Mouse (Mus musculus): Measurements from ENCODE around the gene Ralgps1. TPM values are rescaled to one million over a fixed set of nuclear protein-coding genes. Genes with fewer than 3 reads are reported as not detected.
A peak's percentile ranks its signal among the peaks of the same experiment; 100 is the strongest.

Gene Ralgps1
- total and polyA plus RNA-seq, 2 experiments from 2014 or later: 20.7 to 69.9 TPM

DNA sequence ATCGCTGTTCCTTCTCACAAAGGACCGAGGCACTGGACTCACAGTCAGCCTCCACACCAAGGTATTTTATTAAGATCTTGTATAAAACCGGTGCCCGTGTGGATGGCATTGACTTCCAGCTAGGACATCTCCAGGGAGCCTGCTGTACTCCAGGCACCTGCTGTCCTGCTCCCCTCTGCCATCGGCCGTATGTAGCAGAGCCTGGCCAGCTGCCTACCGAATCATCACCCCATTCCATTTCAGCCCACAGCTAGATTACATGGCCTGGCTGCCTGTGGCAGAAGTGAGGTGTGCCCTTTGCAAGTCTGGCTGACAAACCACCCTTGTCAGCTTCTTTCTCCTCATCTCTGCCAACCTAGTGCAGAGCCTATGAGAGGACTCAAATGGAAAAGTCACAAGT, 197.6 kb downstream of the Ralgps1 start:
- no peak overlapping the region for H3K9ac ChIP-seq (replicated peaks; ENCODE audit: low read length)
- ATAC-seq (no peak), DNase-seq (ENCODE audit: low spot score) (no peak)
- no peak overlapping the region for H3K27ac ChIP-seq
- H3K4me1 ChIP-seq (ENCODE audit: insufficient read depth, low read length): peaks cover 13% of the 10 kb centered on the region
- H3K27me3 ChIP-seq (ENCODE audit: insufficient read depth, low read length): no peaks in the 10 kb centered on the region
- no peaks in the 10 kb centered on the region for H3K9me3 ChIP-seq (ENCODE audit: low read length)
- H3K36me3 ChIP-seq (ENCODE audit: insufficient read depth, low read length): peaks cover 12% of the 10 kb centered on the region; the same call in 1 of the 2 replicates
- no peak overlapping the region for H3K4me2 ChIP-seq (ENCODE audit: low read depth, low read length)
- WGBS: 72% methylated on average over 7 of the region's 7 CpGs
- TF ChIP-seq CTCF (IDR thresholded peaks at IDR 0.05; ENCODE audit: low read depth): no peak
- no peak overlapping the region for H3K4me3 ChIP-seq (ENCODE audit: low read length)

DNA sequence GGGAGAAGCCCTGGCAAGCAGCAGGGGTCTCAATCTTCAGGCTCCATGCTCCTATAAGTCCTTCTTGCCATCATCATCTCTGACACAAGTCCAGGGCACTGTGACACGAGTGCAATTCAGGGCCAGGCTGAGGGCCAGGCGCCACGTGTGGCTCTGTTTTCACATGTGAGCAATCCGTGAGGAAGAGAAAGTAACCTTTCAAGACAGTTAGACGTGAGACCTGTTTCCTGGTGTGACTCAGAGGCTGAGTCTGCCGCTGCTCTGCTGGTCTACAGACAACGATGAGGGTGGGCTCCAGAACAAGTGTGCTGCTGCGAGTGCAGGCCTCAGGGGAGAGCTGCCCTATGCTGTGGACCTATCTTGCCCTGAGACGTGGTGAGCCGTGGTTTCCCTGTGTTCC, 198.2 kb downstream of the Ralgps1 start:
- H3K9me3 ChIP-seq (ENCODE audit: low read length): no peaks in the 10 kb centered on the region
- no peak overlapping the region for H3K4me3 ChIP-seq (ENCODE audit: low read length)
- H3K36me3 ChIP-seq (ENCODE audit: insufficient read depth, low read length): peaks cover 16% of the 10 kb centered on the region; the same call in 1 of the 2 replicates
- H3K4me2 ChIP-seq (ENCODE audit: low read depth, low read length): no peak overlapping the region
- peaks cover 8% of the 10 kb centered on the region for H3K4me1 ChIP-seq (ENCODE audit: insufficient read depth, low read length)
- TF ChIP-seq CTCF (IDR thresholded peaks at IDR 0.05; ENCODE audit: low read depth): no peak
- no peak overlapping the region for H3K9ac ChIP-seq (replicated peaks; ENCODE audit: low read length)
- no peak for ATAC-seq
- 77% methylated on average over 10 of the region's 10 CpGs for WGBS
- DNase-seq (ENCODE audit: low spot score): no peak
- no peak overlapping the region for H3K27ac ChIP-seq
- H3K27me3 ChIP-seq (ENCODE audit: insufficient read depth, low read length): no peaks in the 10 kb centered on the region

DNA sequence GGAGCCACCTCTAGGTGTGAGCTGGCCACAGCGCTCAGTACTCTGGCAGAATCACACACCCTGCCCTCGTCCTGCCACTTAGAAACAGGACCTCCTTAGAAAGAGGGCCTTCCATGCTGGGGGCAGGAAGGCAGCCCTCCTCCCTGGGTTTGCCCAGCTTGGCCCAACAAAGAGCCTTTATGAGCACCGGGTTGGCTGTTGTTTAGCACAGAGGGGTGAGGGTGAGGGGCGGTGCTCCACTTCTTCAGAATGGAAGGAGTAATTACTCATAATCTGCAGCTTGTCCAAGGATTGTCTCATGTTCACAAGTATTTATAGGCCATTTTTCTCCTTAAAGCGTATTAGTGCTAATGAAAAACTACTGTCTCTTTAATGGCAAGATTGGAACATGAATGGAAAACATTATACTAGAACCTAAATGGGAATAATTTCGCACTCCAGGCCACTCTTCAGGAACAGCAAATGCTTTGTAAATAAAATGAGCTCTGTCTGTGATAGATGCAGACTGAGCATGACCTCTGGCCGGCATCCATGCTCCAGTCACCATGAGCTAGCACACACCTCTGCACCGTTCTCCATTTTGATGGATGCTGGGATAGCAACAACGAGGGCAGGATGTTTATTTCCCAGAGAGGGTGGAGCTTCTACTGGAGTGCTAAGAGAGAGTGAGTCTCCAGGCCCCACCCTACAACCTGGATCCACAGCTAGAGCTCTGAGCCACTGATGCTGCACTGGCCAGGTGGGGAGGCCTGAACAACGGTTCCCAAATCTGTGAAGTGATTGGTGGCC, 200.3 kb downstream of the Ralgps1 start:
- TF ChIP-seq CTCF (IDR thresholded peaks at IDR 0.05; ENCODE audit: low read depth): no peak
- 46% methylated on average over 10 of the region's 10 CpGs for WGBS
- no peak overlapping the region for H3K4me3 ChIP-seq (ENCODE audit: low read length)
- no peaks in the 10 kb centered on the region for H3K9me3 ChIP-seq (ENCODE audit: low read length)
- H3K27ac ChIP-seq: no peak overlapping the region
- 0 out of 2 replicates have a peak, but pooled peaks have one; percentile 24 for ATAC-seq
- peaks cover 27% of the 10 kb centered on the region; the same call in 1 of the 2 replicates for H3K36me3 ChIP-seq (ENCODE audit: insufficient read depth, low read length)
- H3K4me2 ChIP-seq (ENCODE audit: low read depth, low read length): no peak overlapping the region
- no peaks in the 10 kb centered on the region for H3K27me3 ChIP-seq (ENCODE audit: insufficient read depth, low read length)
- no peak for DNase-seq (ENCODE audit: low spot score)
- H3K4me1 ChIP-seq (ENCODE audit: insufficient read depth, low read length): no peaks in the 10 kb centered on the region
- no peak overlapping the region for H3K9ac ChIP-seq (replicated peaks; ENCODE audit: low read length)

DNA sequence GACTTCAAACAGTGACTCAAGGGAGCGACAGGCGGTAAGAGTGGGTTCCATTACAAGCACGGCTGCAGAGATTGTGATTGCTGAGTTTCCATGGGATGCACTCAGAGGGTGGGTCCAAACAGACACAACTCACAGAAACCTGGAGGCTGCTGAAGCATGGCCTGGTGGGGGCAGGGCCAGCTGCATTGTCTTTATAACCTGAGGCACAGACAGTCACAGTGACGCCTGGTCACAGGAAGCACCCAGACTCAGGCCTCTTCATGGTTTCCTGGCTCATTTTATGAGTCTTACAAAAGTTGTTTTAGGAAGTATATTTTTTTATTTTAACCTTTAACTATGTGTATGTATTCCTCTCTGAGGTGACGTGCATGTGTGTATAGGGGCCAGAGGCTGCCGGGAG, 201.8 kb downstream of the Ralgps1 start:
- Histone ChIP-seq H3K9me3 (ENCODE audit: low read length) (no peaks in the 10 kb centered on the region), H3K4me1 (ENCODE audit: insufficient read depth, low read length) (peaks cover 8% of the 10 kb centered on the region), H3K4me2 (ENCODE audit: low read depth, low read length) (no peak overlapping the region), H3K9ac (replicated peaks; ENCODE audit: low read length) (no peak overlapping the region), H3K27ac (no peak overlapping the region), H3K27me3 (ENCODE audit: insufficient read depth, low read length) (no peaks in the 10 kb centered on the region), H3K4me3 (ENCODE audit: low read length) (no peak overlapping the region), H3K36me3 (ENCODE audit: insufficient read depth, low read length) (peaks cover 27% of the 10 kb centered on the region; the same call in 1 of the 2 replicates)
- 76% methylated on average over 6 of the region's 6 CpGs for WGBS
- ATAC-seq: no peak
- TF ChIP-seq CTCF (IDR thresholded peaks at IDR 0.05; ENCODE audit: low read depth): no peak
- no peak for DNase-seq (ENCODE audit: low spot score)

DNA sequence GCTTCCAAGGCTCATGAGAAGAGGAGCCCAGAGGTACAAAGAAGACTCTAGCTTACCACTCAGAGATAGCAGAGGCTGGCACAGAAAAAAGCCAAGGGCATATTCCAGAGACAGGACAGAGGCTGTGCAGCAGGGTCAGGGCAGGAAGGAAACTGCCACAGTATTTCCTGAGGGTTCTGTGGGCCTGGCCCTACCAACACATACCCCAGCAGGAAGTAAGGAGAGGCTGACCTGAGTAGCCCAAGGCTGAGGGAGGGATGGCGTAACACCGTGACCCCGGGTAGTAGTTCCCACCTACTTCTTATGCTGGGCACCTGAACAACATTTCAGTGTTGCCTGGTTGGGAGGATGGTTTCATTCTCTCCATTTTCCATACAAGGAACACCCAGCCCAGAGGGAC, 204.2 kb downstream of the Ralgps1 start:
- WGBS: 87% methylated on average over 3 of the region's 3 CpGs
- TF ChIP-seq CTCF (IDR thresholded peaks at IDR 0.05; ENCODE audit: low read depth): no peak
- Histone ChIP-seq H3K27me3 (ENCODE audit: insufficient read depth, low read length) (no peaks in the 10 kb centered on the region), H3K9me3 (ENCODE audit: low read length) (no peaks in the 10 kb centered on the region), H3K4me2 (ENCODE audit: low read depth, low read length) (no peak overlapping the region), H3K36me3 (ENCODE audit: insufficient read depth, low read length) (peaks cover 20% of the 10 kb centered on the region; the same call in 1 of the 2 replicates), H3K4me1 (ENCODE audit: insufficient read depth, low read length) (peaks cover 8% of the 10 kb centered on the region), H3K4me3 (ENCODE audit: low read length) (no peak overlapping the region), H3K9ac (replicated peaks; ENCODE audit: low read length) (no peak overlapping the region), H3K27ac (no peak overlapping the region)
- ATAC-seq (no peak), DNase-seq (ENCODE audit: low spot score) (no peak)

DNA sequence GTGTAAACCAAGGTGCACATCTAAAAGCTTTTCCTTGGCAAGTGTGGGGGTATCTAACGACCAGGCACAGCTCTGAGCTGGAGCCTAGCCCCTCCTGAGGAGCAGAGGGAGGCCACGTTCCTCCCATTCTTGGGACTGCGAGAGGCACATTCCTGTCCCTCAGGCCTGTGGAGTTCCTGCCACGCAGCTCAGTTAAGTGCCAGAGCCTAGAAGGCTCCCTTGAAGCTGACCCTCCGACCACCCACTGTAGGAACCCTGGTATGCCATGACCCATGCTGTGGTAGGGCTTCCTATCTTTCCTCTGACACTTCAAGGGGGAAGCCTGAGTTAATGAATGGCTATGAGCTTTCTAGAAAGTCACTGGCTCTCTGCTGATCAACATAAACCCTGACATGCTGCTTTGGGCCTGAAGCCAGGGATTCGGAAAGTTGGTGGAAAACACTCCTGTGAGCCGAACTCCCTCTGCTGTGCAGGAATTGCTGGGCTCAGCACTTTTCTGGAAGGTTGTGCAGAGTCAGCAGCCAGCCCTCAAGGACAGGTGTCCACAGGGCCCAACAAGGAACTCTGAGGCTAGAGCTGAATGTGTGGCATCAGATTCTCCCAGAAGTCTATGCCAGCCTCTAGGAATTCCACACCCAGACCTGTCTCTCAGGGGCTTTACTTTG, 205.4 kb downstream of the Ralgps1 start:
- no peak for TF ChIP-seq CTCF (IDR thresholded peaks at IDR 0.05; ENCODE audit: low read depth)
- Histone ChIP-seq H3K9ac (replicated peaks; ENCODE audit: low read length) (no peak overlapping the region), H3K9me3 (ENCODE audit: low read length) (no peaks in the 10 kb centered on the region), H3K4me2 (ENCODE audit: low read depth, low read length) (no peak overlapping the region), H3K27me3 (ENCODE audit: insufficient read depth, low read length) (no peaks in the 10 kb centered on the region), H3K36me3 (ENCODE audit: insufficient read depth, low read length) (peaks cover 26% of the 10 kb centered on the region; the same call in 1 of the 2 replicates), H3K27ac (peak overlapping the region; percentile 8; the same call in 1 of the 2 replicates), H3K4me3 (ENCODE audit: low read length) (no peak overlapping the region), H3K4me1 (ENCODE audit: insufficient read depth, low read length) (peaks cover 8% of the 10 kb centered on the region)
- peak; percentile 31 for DNase-seq (ENCODE audit: low spot score)
- WGBS: 43% methylated on average over 7 of the region's 7 CpGs
- no peak for ATAC-seq
